Mouse (Mus musculus): Measurements from ENCODE around the gene Fnbp1. TPM values are rescaled to one million over a fixed set of nuclear protein-coding genes. Genes with fewer than 3 reads are reported as not detected.

Gene Fnbp1
- total RNA-seq, 2 experiments from 2014 or later, result 113 to 120 TPM

GRCm38 (mm10) chr2:31098616-31099015 lies 43.2 kb downstream of the Fnbp1 start:
- no peak for DNase-seq (ENCODE audit: low spot score in 2 of 2)

DNA sequence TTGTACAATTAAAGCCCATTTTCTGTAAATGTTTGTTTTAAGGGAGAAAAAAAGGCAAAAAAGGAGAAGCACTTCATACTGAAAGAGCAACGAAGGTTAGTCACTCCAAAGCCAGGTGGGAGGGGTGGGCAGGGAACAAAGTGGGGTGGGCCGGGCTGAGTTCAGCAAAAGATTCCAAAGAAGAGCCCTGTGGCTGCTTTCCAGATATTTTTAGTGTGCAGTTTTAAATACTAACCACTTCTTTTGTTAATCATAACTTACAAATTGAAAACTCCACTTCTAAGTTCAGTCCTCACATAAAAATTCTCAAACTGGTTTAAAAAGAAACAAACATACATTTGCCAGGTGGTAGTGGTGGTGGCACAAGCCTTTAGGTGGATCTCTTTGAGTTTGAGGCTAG lies 44.5 kb downstream of the Fnbp1 start:
- no peak for TF ChIP-seq CTCF (conservative IDR thresholded peaks at IDR 0.05)
- no peak overlapping the region; the same call in 1 of the 2 replicates for H3K27ac ChIP-seq
- DNase-seq (ENCODE audit: low spot score in 2 of 2), result no peak
- H3K4me3 ChIP-seq, result no peak overlapping the region

More at GRCm38 (mm10) chr2:31098616-31099015, 43.2 kb downstream of the Fnbp1 start:
- peak overlapping the region; percentile 51 for H3K27ac ChIP-seq
- H3K4me3 ChIP-seq, result no peak overlapping the region
- no peak for TF ChIP-seq CTCF (conservative IDR thresholded peaks at IDR 0.05)

GRCm38 (mm10) chr2:31096119-31096518 lies 45.7 kb downstream of the Fnbp1 start:
- TF ChIP-seq CTCF (conservative IDR thresholded peaks at IDR 0.05), result no peak
- DNase-seq (ENCODE audit: low spot score in 2 of 2), result no peak
- Histone ChIP-seq H3K27ac (peak overlapping the region; percentile 48; the same call in 1 of the 2 replicates), H3K4me3 (no peak overlapping the region)

DNA sequence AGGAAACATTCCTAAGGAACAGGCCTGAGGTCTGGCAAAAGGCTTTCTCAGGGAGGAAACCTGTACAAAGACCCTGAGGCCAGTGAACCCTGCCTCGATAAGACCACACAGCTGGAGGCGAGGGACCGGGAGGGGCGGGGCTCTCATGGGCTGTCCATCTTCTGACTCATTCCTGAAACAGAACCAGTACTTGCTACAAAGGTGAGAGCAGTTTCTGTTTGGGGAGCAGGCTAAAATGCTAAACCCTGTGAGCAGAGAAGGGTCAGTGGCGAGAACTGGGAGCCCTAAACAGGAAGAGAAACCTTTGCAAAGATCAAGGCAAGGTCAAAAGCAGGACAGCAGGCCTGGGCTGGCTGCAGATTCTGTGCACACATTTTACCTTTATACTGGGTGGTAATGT lies 47.2 kb downstream of the Fnbp1 start:
- TF ChIP-seq CTCF (conservative IDR thresholded peaks at IDR 0.05), result no peak
- DNase-seq (ENCODE audit: low spot score in 2 of 2), result no peak
- Histone ChIP-seq H3K4me3 (no peak overlapping the region), H3K27ac (peak overlapping the region; percentile 48; the same call in 1 of the 2 replicates)

DNA sequence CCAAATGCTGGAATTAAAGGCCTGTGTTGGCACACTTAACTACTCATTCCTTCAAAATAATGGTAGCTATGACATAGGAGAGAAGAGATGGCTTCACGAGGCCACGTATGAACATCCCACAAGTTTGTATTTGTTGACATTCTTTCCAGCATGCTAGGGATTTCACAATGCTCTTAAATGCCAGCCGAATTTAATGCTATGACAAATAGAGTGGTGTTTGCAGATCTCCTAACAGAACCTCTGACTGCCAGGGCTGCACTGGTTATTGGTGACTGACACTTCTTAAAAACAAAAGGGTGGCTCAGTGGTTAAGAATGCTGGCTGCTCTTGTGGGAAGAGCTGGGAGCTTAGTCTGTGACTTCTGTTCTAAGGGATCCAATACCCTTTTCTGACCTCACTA lies 48.9 kb downstream of the Fnbp1 start:
- no peak for DNase-seq (ENCODE audit: low spot score in 2 of 2)
- TF ChIP-seq CTCF (conservative IDR thresholded peaks at IDR 0.05), result no peak
- H3K4me3 ChIP-seq, result no peak overlapping the region
- no peak overlapping the region for H3K27ac ChIP-seq

DNA sequence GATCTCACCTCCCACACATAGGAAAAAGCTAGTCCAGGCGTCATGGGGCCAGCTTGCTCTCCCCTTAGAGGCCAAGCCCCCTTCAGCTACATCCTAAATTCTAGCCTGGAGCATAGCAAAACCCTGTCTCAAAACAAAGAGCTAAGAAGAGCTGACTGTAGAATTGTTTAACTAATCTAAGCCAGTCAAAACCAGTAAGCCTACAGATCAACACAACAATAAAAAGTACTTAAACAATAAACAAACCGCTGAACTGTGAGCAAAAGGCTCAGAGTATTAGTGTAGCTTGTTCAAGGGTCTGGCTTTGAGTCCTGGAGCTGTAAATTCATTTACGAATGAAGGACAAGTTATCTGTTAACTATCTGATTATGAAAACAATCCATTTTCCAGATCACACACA lies 50.6 kb downstream of the Fnbp1 start:
- no peak overlapping the region for H3K4me3 ChIP-seq
- DNase-seq (ENCODE audit: low spot score in 2 of 2), result no peak
- peak overlapping the region; percentile 86; the same call in 1 of the 2 replicates for H3K27ac ChIP-seq
- no peak for TF ChIP-seq CTCF (conservative IDR thresholded peaks at IDR 0.05)

DNA sequence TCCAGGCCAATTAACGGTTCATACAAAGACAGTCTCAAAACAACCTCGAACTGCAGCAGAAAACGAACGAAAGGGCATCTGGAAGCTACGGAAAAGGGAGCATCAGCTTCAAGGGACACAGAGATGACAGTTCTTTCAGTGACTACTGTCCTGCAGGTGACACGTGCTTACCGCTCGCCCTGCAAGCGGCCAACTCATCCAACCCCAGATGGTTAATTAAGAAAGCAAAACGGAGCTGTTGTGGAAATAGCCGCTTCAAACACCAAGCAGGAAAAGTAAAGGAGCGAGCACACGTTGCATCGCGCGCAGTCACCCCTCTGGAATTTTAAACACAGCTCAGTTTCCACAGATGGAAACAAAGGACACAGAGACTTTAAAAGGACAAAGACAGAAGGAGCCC lies 52.2 kb downstream of the Fnbp1 start:
- no peak for TF ChIP-seq CTCF (conservative IDR thresholded peaks at IDR 0.05)
- peak overlapping the region; percentile 86 for H3K27ac ChIP-seq
- DNase-seq (ENCODE audit: low spot score in 2 of 2), result no peak
- H3K4me3 ChIP-seq, result no peak overlapping the region

DNA sequence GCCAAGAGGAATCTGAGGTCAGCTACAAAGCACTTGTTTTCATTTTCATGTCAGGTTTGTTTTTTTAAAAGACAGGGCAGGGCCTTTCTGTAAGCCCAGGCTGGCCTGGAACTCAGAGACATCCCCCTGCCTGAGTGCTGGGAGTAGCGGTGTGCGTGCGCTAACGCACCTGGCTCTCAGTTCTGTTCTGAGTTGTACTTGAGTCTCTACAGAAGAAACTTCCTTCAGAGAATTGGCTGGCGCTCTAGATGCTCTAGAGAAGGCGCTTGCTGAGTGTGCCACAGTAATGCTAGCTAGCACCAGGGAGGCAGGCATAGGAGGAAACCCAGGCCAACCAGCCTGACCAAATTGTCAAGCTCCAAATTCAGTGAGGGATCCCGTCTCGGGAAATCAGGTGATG lies 52.9 kb downstream of the Fnbp1 start:
- TF ChIP-seq CTCF (conservative IDR thresholded peaks at IDR 0.05), result no peak
- DNase-seq (ENCODE audit: low spot score in 2 of 2), result no peak
- Histone ChIP-seq H3K4me3 (no peak overlapping the region), H3K27ac (peak overlapping the region; percentile 86)

DNA sequence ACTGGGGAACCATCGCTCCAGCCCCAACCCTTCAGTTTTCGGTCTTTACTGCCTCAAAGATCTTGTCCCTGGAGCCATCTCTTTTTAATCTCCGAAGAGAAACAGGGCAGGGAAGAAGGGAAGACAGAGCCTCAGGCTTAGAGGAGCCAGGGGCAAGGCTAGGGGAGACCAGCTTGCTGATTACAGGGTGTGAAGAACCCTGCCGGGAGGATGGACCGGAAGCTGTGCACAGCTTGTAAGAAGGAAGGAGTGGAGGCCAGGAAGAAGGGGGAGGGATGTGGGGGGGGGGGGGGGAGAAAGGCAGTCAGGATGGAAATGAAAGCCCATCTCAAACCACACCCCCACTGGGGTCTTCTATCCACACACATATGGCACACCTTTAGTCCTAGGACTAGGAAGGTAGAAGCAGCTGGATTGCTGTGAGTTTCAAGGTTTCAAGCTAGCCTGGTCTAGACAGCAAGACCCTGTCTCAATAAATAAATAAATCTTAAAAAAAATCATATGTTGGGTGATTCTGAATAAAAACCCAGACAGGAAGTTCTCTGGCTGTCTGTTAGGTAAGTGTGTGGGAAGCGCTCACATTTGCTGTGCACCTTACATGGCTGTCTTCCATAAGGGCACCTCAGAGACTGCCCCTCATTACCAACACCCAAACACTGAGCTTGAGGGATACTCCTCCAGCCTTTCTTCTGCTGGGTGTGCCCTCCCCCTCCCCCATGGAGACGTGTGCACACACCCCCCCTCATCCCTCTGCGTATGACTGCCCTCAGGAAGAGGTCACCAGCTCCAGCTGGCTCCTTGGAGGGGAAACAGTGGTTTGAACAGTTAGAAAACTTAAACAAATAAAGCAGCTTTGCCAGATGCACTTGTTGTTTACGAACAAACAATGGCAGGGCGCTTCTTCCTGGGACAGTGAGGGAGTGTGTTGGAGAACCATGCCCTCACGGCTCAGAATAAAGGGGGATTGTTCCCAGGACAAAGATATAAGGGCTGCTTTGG lies 53.8 kb downstream of the Fnbp1 start:
- Histone ChIP-seq H3K27ac (peak overlapping the region; percentile 86), H3K4me3 (no peak overlapping the region)
- DNase-seq (ENCODE audit: low spot score in 2 of 2), result peak in 1 of 2 experiments; percentile 26
- TF ChIP-seq CTCF (conservative IDR thresholded peaks at IDR 0.05), result no peak

- no peak for TF ChIP-seq CTCF (conservative IDR thresholded peaks at IDR 0.05)
- no peak for DNase-seq (ENCODE audit: low spot score in 2 of 2)
- H3K27ac ChIP-seq, result peak overlapping the region; percentile 86
- H3K4me3 ChIP-seq, result no peak overlapping the region
Observed at GRCm38 (mm10) chr2:31087085-31087484, 54.7 kb downstream of the Fnbp1 start.

GRCm38 (mm10) chr2:31086543-31086942 lies 55.3 kb downstream of the Fnbp1 start:
- peak overlapping the region; percentile 86 for H3K27ac ChIP-seq
- H3K4me3 ChIP-seq, result no peak overlapping the region
- DNase-seq (ENCODE audit: low spot score in 2 of 2), result no peak
- no peak for TF ChIP-seq CTCF (conservative IDR thresholded peaks at IDR 0.05)

- H3K27ac ChIP-seq, result no peak overlapping the region; the same call in 1 of the 2 replicates
- DNase-seq (ENCODE audit: low spot score in 2 of 2), result no peak
- peak; percentile 42 for TF ChIP-seq CTCF (conservative IDR thresholded peaks at IDR 0.05)
- no peak overlapping the region for H3K4me3 ChIP-seq
Observed at GRCm38 (mm10) chr2:31084169-31084850, 57.5 kb downstream of the Fnbp1 start.

DNA sequence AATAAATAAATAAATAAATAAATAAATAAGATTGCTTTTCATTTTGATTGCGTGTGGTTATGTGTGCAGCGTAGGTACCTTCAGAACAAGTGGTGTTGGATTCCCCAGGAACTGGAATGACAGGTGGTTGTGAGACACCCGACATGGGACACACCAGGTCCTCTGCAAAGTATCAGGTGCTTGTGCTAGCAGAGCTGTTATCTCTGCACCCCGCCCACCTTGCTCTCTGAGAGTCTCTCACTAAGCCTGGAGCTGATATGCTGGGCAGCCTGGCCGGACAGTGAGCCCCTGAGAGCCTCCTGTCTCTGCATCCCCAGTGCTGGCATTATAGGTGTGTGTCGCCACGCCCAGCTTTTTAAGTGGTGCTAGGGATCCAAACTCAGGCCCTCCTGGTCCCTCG lies 58.4 kb downstream of the Fnbp1 start:
- H3K4me3 ChIP-seq, result no peak overlapping the region
- DNase-seq (ENCODE audit: low spot score in 2 of 2), result no peak
- peak overlapping the region; percentile 28; the same call in 1 of the 2 replicates for H3K27ac ChIP-seq
- no peak for TF ChIP-seq CTCF (conservative IDR thresholded peaks at IDR 0.05)
